Comparison of ENCODE assay signal across 11 mouse cellular contexts in the genomic region with DNA sequence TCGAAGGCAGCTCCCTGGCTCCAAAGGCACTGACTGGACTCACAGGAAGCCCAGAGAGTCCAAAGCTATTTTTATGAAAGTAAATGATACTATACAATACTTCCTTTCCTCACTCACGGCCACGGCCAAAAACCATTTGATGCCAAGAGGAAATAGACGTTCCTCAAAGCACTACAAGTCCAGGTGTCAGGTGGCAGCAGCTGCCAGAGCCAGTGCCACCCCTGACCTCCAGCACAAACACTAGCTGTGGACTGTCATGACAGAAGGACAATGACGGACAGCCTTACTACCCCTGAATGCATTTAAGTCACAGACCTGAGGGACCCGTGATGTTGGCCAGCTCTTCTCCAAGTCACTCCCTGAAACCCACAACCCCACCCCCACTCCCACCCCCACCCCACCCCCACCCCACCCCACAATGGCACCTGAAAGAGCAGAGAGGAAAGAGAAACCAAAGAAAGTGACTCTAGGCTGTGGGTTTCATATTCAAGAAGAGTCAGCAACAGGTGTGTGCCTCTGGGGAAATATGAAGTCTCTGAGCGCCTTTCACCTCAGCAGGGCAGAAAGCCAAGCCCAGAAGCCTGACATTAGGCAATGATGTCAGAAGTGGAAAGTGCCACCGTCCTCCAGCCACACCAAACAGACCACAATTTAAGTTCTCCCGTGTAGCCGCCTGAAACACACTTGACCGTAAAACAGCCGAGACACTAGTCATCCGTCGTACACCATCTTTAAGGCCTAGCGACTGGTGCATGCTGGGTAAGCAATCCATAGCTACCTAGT. TPM values are rescaled to one million over a fixed set of nuclear protein-coding genes. Genes with fewer than 3 reads are reported as not detected.
DNase-seq lines count a peak whose midpoint lies in the region; ATAC-seq and TF ChIP-seq lines count a peak whose summit lies in the region.
"Had no signal": no experiment of that assay in that cellular context is flagged by ENCODE, and none has a peak within 500 bp of the region (broad histone marks: within the 10 kb centered on the region; RNA-seq: fewer than 3 reads in every experiment).

No protein-coding gene starts in this region.

- intact Hi-C loops in left cerebral cortex, postnatal 10 days (cut with DNase I): no loop called here

- H3K4me1 ChIP-seq in kidney, adult 2 months (ENCODE audit: control insufficient read depth, insufficient read depth, low read length): peaks cover 18% of the 10 kb centered on the region
- 0 out of 2 replicates have a peak, but pooled peaks cover 6% of the 10 kb centered on the region for H3K4me1 ChIP-seq in lung, embryonic 14.5 days (ENCODE audit: insufficient read depth)
- H3K4me1 ChIP-seq: midbrain, embryonic 12.5 days had no signal

- 0 out of 2 replicates have a peak overlapping the region, but pooled peaks have one; percentile 12 for H3K27ac ChIP-seq in kidney, adult 2 months (ENCODE audit: insufficient read depth, low read depth, low read length)
- H3K27ac ChIP-seq in lung, embryonic 14.5 days (ENCODE audit: low read depth): peak overlapping the region; percentile 36; the same call in 1 of the 2 replicates
- H3K27ac ChIP-seq: hindbrain, postnatal 0 days; midbrain, embryonic 12.5 days had no signal

- peak; percentile 28 for DNase-seq in kidney, adult 2 months
- no peak for DNase-seq in kidney, adult 18-20 months
- peak; percentile 27 for DNase-seq in lung, embryonic 14.5 days
- peak; percentile 51 for DNase-seq in splenic B cell, adult 2 months (ENCODE audit: low read depth, low spot score)
- DNase-seq in embryo, embryonic 9.5 days (ENCODE audit: extremely low spot score): no peak
- DNase-seq in left cerebral cortex, postnatal 10 days (ENCODE audit: extremely low spot score in 1 of 2, low spot score in 2 of 2): no peak
- DNase-seq in right cerebral cortex, postnatal 10 days (ENCODE audit: low spot score in 2 of 2): no peak
- DNase-seq: left cerebral cortex, postnatal 4 days had no signal

- H3K4me3 ChIP-seq in kidney, adult 2 months (ENCODE audit: insufficient read depth, low read depth, low read length): no peak overlapping the region
- no peak overlapping the region for H3K4me3 ChIP-seq in lung, embryonic 14.5 days (ENCODE audit: low read depth, low read length)
- H3K4me3 ChIP-seq: midbrain, embryonic 12.5 days had no signal

- no peak for TF ChIP-seq CTCF in kidney, adult 2 months (conservative IDR thresholded peaks at IDR 0.05; ENCODE audit: insufficient read depth, insufficient read length, low read depth, low read length)
- TF ChIP-seq CTCF in lung, embryonic 14.5 days (IDR thresholded peaks at IDR 0.05; ENCODE audit: low read depth): no peak

- no peaks in the 10 kb centered on the region for H3K9me3 ChIP-seq in lung, embryonic 14.5 days (ENCODE audit: low read depth, low read length)
- H3K9me3 ChIP-seq: midbrain, embryonic 12.5 days had no signal

- no peak overlapping the region for H3K4me2 ChIP-seq in lung, embryonic 14.5 days
- H3K4me2 ChIP-seq: midbrain, embryonic 12.5 days had no signal

- 66% methylated on average over 15 of the region's 15 CpGs for WGBS in kidney, adult 2 months
- WGBS in lung, embryonic 14.5 days: 62% methylated on average over 15 of the region's 15 CpGs

- H3K36me3 ChIP-seq in kidney, adult 2 months (ENCODE audit: control insufficient read depth, insufficient read depth, low read length): no peaks in the 10 kb centered on the region
- H3K36me3 ChIP-seq in lung, embryonic 14.5 days (ENCODE audit: insufficient read depth): no peaks in the 10 kb centered on the region
- no peaks in the 10 kb centered on the region for H3K36me3 ChIP-seq in splenic B cell, adult 2 months (ENCODE audit: control insufficient read depth, insufficient read depth, low read length, poor library complexity, severe bottlenecking)
- H3K36me3 ChIP-seq: midbrain, embryonic 12.5 days had no signal

- ATAC-seq in activated CD4-positive, CD25-positive, alpha-beta regulatory T cell, adult 4 months: peak; percentile 77
- no peak for ATAC-seq in lung, embryonic 14.5 days (ENCODE audit: insufficient read depth)
- ATAC-seq: hindbrain, postnatal 0 days had no signal

- no peak overlapping the region for H3K9ac ChIP-seq in lung, embryonic 14.5 days
- H3K9ac ChIP-seq: midbrain, embryonic 12.5 days had no signal

- H3K27me3 ChIP-seq in kidney, adult 2 months (replicated peaks; ENCODE audit: control insufficient read depth, insufficient read depth, low read length): no peaks in the 10 kb centered on the region
- no peaks in the 10 kb centered on the region for H3K27me3 ChIP-seq in lung, embryonic 14.5 days (ENCODE audit: insufficient read depth, low read length)
- H3K27me3 ChIP-seq in splenic B cell, adult 2 months (ENCODE audit: control insufficient read depth, insufficient read depth, low read length, poor library complexity, severe bottlenecking): no peaks in the 10 kb centered on the region
- H3K27me3 ChIP-seq: midbrain, embryonic 12.5 days had no signal

- no peak for TF ChIP-seq POLR2A in kidney, adult 2 months (IDR thresholded peaks at IDR 0.05; ENCODE audit: low read depth, low read length)

RNA-seq across cellular contexts. Expression of a gene that starts 45.5 kb away (rescaled TPM):
- 20.8 and 21.1 TPM in 2 replicates for polyA plus RNA-seq in kidney, adult 2 months (2012; rRNA removed)
- 100 to 1,000 TPM; 255 to 319 TPM for polyA plus RNA-seq in activated CD4-positive, CD25-positive, alpha-beta regulatory T cell, adult 4 months (2017; shearing (Covaris generic))
- polyA plus RNA-seq in lung, embryonic 14.5 days (2014; fragmentation: Nextera tagmentation; extraction: Ambion mirVana): 66.1 and 67.9 TPM in 2 replicates
- 10 to 100 TPM; 41.5 to 42.8 TPM for total RNA-seq in left cerebral cortex, postnatal 10 days (2021)

Comparison
In these comparisons a context has a peak if more than half of its experiments do, and no peak if none do; other contexts are left out.
1. DNase-seq: peak in kidney, adult 2 months (single experiment), lung, embryonic 14.5 days (single experiment) and splenic B cell, adult 2 months (single experiment); none in kidney, adult 18-20 months (single experiment), embryo, embryonic 9.5 days (single experiment), left cerebral cortex, postnatal 10 days (0 of 2) and right cerebral cortex, postnatal 10 days (0 of 2).